Mouse (Mus musculus): ENCODE data around the gene Zfp512b. TPM values are rescaled to one million over a fixed set of nuclear protein-coding genes. Genes with fewer than 3 reads are reported as not detected.
A peak's percentile ranks its signal among the peaks of the same experiment; 100 is the strongest.

Zfp512b gene
- total and polyA plus RNA-seq, 2 experiments = 9.5 to 28.0 TPM

DNA sequence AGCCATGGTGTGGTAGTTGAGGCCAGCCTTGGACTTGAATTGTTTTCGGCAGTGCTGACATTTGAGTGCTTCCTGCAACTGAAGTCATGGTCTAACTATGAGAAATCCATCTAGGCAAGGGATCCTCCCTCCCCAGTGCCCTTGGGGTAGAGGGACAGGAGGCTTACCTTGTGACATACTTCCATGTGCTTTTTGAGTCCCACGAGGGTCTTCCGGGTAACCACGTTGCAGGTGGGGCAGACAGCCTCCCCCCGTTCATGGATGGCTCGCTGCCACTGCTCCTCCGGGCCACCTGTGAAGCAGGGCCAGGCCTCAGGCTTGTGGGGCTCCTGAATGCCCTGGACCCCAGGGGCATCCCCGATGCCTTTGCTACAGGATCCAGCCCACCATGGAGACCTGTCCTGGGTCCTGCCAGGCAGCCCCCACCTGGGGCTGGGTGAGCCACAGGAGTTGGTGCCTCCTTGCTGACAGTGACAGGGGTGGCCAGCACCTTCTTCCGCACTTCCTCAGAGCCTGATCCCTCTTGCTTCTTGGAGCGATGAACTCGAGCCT, 4.3 kb downstream of the Zfp512b start:
- 90% methylated on average over 11 of the region's 11 CpGs for WGBS
- H3K79me2 ChIP-seq (ENCODE audit: control insufficient read depth, insufficient read depth, low read length) = no peaks in the 10 kb centered on the region; the same call in 1 of the 2 replicates
- H3K9ac ChIP-seq (ENCODE audit: low read depth, low read length) = no peak overlapping the region
- H3K27ac ChIP-seq (replicated peaks; ENCODE audit: insufficient read depth, low read depth, low read length) = no peak overlapping the region
- no peaks in the 10 kb centered on the region for H3K27me3 ChIP-seq (ENCODE audit: control insufficient read depth, insufficient read depth, low read length)
- TF ChIP-seq CTCF (IDR thresholded peaks at IDR 0.05; ENCODE audit: low read depth, low read length) (no peak), POLR2A (IDR thresholded peaks at IDR 0.05; ENCODE audit: extremely low read depth, insufficient read depth, low read length) (no peak)
- H3K4me1 ChIP-seq (ENCODE audit: control insufficient read depth, insufficient read depth, low read length) = peaks cover 4% of the 10 kb centered on the region; the same call in 1 of the 2 replicates
- DNase-seq (ENCODE audit: extremely low read depth, low read depth, low spot score) = no peak
- H3K4me3 ChIP-seq (ENCODE audit: insufficient read depth, low read depth, low read length) = no peak overlapping the region
- no peaks in the 10 kb centered on the region; the same call in 1 of the 2 replicates for H3K36me3 ChIP-seq (ENCODE audit: control insufficient read depth, insufficient read depth, low read length)

DNA sequence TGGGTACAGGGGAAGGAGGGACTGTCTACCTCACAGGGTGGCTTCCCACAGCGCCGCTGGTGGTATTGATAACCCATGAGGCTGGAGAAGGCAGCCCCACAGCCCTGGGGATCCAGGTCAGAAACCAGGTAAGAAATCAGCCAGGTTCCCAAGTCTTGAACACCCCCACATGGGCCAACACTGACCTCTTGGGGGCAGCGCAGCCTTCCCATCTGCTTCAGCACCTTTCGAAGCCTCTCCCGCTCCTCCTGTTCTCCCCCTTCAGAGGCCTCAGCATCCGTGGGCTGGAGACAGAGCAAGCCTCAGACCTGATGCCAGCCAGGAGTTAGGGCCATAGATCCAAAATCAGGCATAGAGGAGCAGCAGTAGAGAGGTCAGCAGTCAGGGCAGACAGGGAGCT, 4.8 kb downstream of the Zfp512b start:
- no peaks in the 10 kb centered on the region for H3K27me3 ChIP-seq (ENCODE audit: control insufficient read depth, insufficient read depth, low read length)
- H3K36me3 ChIP-seq (ENCODE audit: control insufficient read depth, insufficient read depth, low read length) = no peaks in the 10 kb centered on the region; the same call in 1 of the 2 replicates
- H3K9ac ChIP-seq (ENCODE audit: low read depth, low read length) = no peak overlapping the region
- 91% methylated on average over 6 of the region's 6 CpGs for WGBS
- no peak for TF ChIP-seq POLR2A (IDR thresholded peaks at IDR 0.05; ENCODE audit: extremely low read depth, insufficient read depth, low read length)
- peak; percentile 17; the same call in 1 of the 2 replicates for TF ChIP-seq CTCF (IDR thresholded peaks at IDR 0.05; ENCODE audit: low read depth, low read length)
- peaks cover 8% of the 10 kb centered on the region; the same call in 1 of the 2 replicates for H3K4me1 ChIP-seq (ENCODE audit: control insufficient read depth, insufficient read depth, low read length)
- no peak overlapping the region for H3K27ac ChIP-seq (replicated peaks; ENCODE audit: insufficient read depth, low read depth, low read length)
- no peaks in the 10 kb centered on the region; the same call in 1 of the 2 replicates for H3K79me2 ChIP-seq (ENCODE audit: control insufficient read depth, insufficient read depth, low read length)
- DNase-seq (ENCODE audit: extremely low read depth, low read depth, low spot score) = no peak
- H3K4me3 ChIP-seq (ENCODE audit: insufficient read depth, low read depth, low read length) = no peak overlapping the region

DNA sequence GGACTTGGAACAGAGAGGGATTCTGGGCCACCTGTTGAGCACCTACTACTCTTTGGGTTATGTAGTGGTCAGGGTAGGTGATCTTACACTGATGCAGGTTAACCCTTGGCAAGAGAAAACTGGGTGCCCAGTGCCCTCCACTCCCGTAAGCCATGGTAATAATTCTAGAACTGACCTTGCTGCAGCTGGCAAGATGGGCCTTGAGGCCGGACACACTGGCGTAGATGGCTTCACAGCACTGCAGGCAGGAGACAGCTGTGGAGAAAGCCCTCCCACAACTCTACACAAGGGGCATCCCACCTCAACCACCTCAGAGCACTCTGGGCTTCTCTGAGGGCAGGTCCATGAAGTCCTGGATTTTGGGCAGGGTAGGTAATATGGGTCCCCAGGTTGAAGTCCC, 6.5 kb downstream of the Zfp512b start:
- Histone ChIP-seq H3K9ac (ENCODE audit: low read depth, low read length) (no peak overlapping the region), H3K4me1 (ENCODE audit: control insufficient read depth, insufficient read depth, low read length) (peaks cover 12% of the 10 kb centered on the region; the same call in 1 of the 2 replicates), H3K27me3 (ENCODE audit: control insufficient read depth, insufficient read depth, low read length) (no peaks in the 10 kb centered on the region), H3K27ac (replicated peaks; ENCODE audit: insufficient read depth, low read depth, low read length) (no peak overlapping the region), H3K4me3 (ENCODE audit: insufficient read depth, low read depth, low read length) (no peak overlapping the region), H3K36me3 (ENCODE audit: control insufficient read depth, insufficient read depth, low read length) (no peaks in the 10 kb centered on the region; the same call in 1 of the 2 replicates), H3K79me2 (ENCODE audit: control insufficient read depth, insufficient read depth, low read length) (no peaks in the 10 kb centered on the region; the same call in 1 of the 2 replicates)
- WGBS = 93% methylated on average over 3 of the region's 3 CpGs
- no peak for DNase-seq (ENCODE audit: extremely low read depth, low read depth, low spot score)
- TF ChIP-seq CTCF (IDR thresholded peaks at IDR 0.05; ENCODE audit: low read depth, low read length) (no peak), POLR2A (IDR thresholded peaks at IDR 0.05; ENCODE audit: extremely low read depth, insufficient read depth, low read length) (no peak)

DNA sequence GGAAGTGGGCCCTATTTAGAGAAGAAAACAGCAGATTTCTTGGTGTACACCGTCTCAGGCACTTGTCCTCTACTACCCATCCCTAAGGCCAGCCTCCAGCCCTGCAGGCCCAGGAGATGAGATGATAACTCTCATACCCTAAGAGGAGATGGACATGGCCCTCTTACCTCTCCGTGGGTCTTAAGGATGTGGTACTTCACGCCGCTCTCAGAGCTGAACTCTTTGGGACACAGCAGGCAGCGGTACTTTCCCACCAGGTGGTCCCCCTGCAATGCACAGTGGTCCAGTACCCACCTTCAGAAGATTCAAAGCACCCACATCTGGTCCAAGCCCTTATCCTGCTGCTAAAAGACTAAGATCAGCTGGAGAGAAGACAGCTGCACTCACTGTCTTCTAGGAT, 7.1 kb downstream of the Zfp512b start:
- 94% methylated on average over 5 of the region's 5 CpGs for WGBS
- Histone ChIP-seq H3K79me2 (ENCODE audit: control insufficient read depth, insufficient read depth, low read length) (peaks cover 4% of the 10 kb centered on the region; the same call in 1 of the 2 replicates), H3K4me1 (ENCODE audit: control insufficient read depth, insufficient read depth, low read length) (peaks cover 12% of the 10 kb centered on the region; the same call in 1 of the 2 replicates), H3K27me3 (ENCODE audit: control insufficient read depth, insufficient read depth, low read length) (no peaks in the 10 kb centered on the region), H3K4me3 (ENCODE audit: insufficient read depth, low read depth, low read length) (no peak overlapping the region), H3K9ac (ENCODE audit: low read depth, low read length) (no peak overlapping the region), H3K36me3 (ENCODE audit: control insufficient read depth, insufficient read depth, low read length) (no peaks in the 10 kb centered on the region; the same call in 1 of the 2 replicates), H3K27ac (replicated peaks; ENCODE audit: insufficient read depth, low read depth, low read length) (no peak overlapping the region)
- TF ChIP-seq POLR2A (IDR thresholded peaks at IDR 0.05; ENCODE audit: extremely low read depth, insufficient read depth, low read length) = no peak
- no peak for TF ChIP-seq CTCF (IDR thresholded peaks at IDR 0.05; ENCODE audit: low read depth, low read length)
- no peak for DNase-seq (ENCODE audit: extremely low read depth, low read depth, low spot score)

DNA sequence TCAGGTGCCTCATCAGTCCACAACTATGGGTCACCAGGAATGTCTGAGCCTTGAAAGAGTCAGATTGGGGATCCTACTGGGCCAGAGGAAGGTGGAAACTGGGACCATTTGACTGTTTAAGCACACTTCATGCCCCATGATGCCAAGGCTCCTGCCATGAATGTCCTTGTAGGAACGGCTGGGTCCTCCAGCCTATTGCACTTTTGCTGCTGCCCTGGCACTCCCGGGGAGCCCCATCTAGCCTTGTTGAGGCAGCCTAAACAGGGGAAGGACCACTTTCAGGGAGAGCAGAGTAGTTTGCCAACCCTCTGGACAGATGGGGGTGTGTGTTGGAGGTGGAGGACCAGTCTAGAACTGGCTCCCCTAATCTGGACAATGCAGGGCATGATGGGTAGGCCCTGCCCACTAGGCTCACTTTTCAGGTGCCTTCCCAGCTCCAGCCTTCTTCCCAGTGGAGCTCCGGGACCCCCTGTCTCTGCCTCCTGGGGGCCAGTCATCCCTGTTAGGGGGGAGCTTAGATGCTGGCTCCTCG, 8.1 kb downstream of the Zfp512b start, which contains the start of gene Uckl1:
Uckl1 (minus strand) TSS at position 482 of the 532 bp plus-strand sequence.
- no peak for TF ChIP-seq CTCF (IDR thresholded peaks at IDR 0.05; ENCODE audit: low read depth, low read length)
- TF ChIP-seq POLR2A (IDR thresholded peaks at IDR 0.05; ENCODE audit: extremely low read depth, insufficient read depth, low read length) = no peak
- Histone ChIP-seq H3K4me1 (ENCODE audit: control insufficient read depth, insufficient read depth, low read length) (peaks cover 16% of the 10 kb centered on the region; the same call in 1 of the 2 replicates), H3K27ac (replicated peaks; ENCODE audit: insufficient read depth, low read depth, low read length) (no peak within 1 kb of the TSS), H3K79me2 (ENCODE audit: control insufficient read depth, insufficient read depth, low read length) (peaks cover 12% of the 10 kb centered on the region; the same call in 1 of the 2 replicates), H3K36me3 (ENCODE audit: control insufficient read depth, insufficient read depth, low read length) (no peaks in the 10 kb centered on the region; the same call in 1 of the 2 replicates), H3K9ac (ENCODE audit: low read depth, low read length) (no peak within 1 kb of the TSS), H3K4me3 (ENCODE audit: insufficient read depth, low read depth, low read length) (no peak within 1 kb of the TSS), H3K27me3 (ENCODE audit: control insufficient read depth, insufficient read depth, low read length) (no peaks in the 10 kb centered on the region)
- DNase-seq (ENCODE audit: extremely low read depth, low read depth, low spot score) = no peak
- WGBS = 91% methylated on average over 4 of the region's 4 CpGs
